Mouse (Mus musculus) lung, embryonic 16.5 days (tissue): ENCODE data around the gene Acot12. TPM values are rescaled to one million over a fixed set of nuclear protein-coding genes. Genes with fewer than 3 reads are reported as not detected.

Source experiments
- ATAC-seq: fragments of 200-750 bp; cut with Nextera tagmentation; 2 replicates; pipeline ENCODE4 v1.8.0; 2017; ENCODE audit warnings: low read depth, mild to moderate bottlenecking, moderate library complexity
- H3K27ac ChIP-seq: fragments of 300-500 bp; sonication (generic); 2 replicates; pipeline ENCODE4 v1.5.1; 2014; ENCODE audit warnings: mild to moderate bottlenecking, control low read depth, low read length
- H3K27me3 ChIP-seq: fragments of 300-500 bp; sonication (generic); 2 replicates; pipeline ENCODE4 v1.6.1; 2014; ENCODE audit warnings: low read depth, low read length, mixed read lengths; ENCODE audit not compliant: control insufficient read depth, insufficient read depth
- H3K36me3 ChIP-seq: fragments of 300-500 bp; sonication (generic); 2 replicates; pipeline ENCODE4 v1.6.1; 2014; ENCODE audit warnings: low read length; ENCODE audit not compliant: control insufficient read depth, insufficient read depth
- H3K4me1 ChIP-seq: fragments of 300-500 bp; sonication (generic); replicated peaks from 2 replicates; pipeline ENCODE4 v1.6.1; 2014; ENCODE audit warnings: low read length, mixed read lengths; ENCODE audit not compliant: control insufficient read depth, insufficient read depth
- H3K4me2 ChIP-seq: fragments of 300-500 bp; sonication (generic); 2 replicates; pipeline ENCODE4 v1.6.1; 2014; ENCODE audit warnings: low read depth, low read length, control low read depth
- H3K4me3 ChIP-seq: fragments of 300-500 bp; sonication (generic); 2 replicates; pipeline ENCODE4 v1.5.1; 2014; ENCODE audit warnings: mild to moderate bottlenecking, low read length, control low read depth
- H3K9ac ChIP-seq: fragments of 300-500 bp; sonication (generic); 2 replicates; pipeline ENCODE4 v1.6.1; 2014; ENCODE audit warnings: low read length, control low read depth
- H3K9me3 ChIP-seq: fragments of 300-500 bp; sonication (generic); 2 replicates; pipeline ENCODE4 v1.6.1; 2016; ENCODE audit warnings: low read length; ENCODE audit not compliant: control insufficient read depth
- WGBS: fragments of 180-500 bp; shearing (Covaris S2); extraction: QIAGEN DNeasy Blood & Tissue Kit; methylation state at CpG from one replicate; pipeline ENCODE4 v1.1.7; 2014; 5-methylcytosine and 5-hydroxymethylcytosine counted together
- polyA plus RNA-seq: library from polyadenylated mRNA; unstranded; fragments of >200 nt; fragmentation: Nextera tagmentation; extraction: Ambion mirVana; gene quantifications from 2 replicates; pipeline ENCODE4 v1.2.1, GENCODE M21; 2015

Acot12 gene
- polyA plus RNA-seq, 1 experiment from 2014 or later: not detected

DNA sequence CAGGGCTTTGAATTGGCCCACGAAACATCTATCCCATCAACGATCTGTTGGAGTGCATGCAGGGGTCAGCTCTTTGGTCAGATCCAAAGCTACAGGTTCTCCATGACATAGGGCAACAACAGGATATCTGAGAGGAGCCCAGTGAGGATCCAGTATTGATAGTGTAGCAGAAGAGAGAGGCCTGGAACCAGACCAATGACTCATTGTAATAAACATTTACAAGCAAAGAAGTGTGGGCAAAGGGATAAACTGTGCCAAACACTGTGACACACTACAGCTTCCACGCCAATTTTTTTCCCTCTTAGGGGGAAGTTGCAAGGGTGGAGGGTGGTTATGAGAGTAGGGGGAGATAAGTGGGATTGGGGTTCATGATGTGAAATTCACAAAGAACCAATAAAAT lies 17.1 kb upstream of the Acot12 start:
- H3K4me3 ChIP-seq: no peak overlapping the region
- no peak overlapping the region for H3K4me2 ChIP-seq
- no peaks in the 10 kb centered on the region for H3K9me3 ChIP-seq
- H3K27ac ChIP-seq: no peak overlapping the region
- WGBS: 66% methylated on average over 3 of the region's 3 CpGs
- no peak for ATAC-seq
- no peaks in the 10 kb centered on the region for H3K36me3 ChIP-seq
- H3K9ac ChIP-seq: no peak overlapping the region
- H3K27me3 ChIP-seq: no peaks in the 10 kb centered on the region
- H3K4me1 ChIP-seq: no peaks in the 10 kb centered on the region

DNA sequence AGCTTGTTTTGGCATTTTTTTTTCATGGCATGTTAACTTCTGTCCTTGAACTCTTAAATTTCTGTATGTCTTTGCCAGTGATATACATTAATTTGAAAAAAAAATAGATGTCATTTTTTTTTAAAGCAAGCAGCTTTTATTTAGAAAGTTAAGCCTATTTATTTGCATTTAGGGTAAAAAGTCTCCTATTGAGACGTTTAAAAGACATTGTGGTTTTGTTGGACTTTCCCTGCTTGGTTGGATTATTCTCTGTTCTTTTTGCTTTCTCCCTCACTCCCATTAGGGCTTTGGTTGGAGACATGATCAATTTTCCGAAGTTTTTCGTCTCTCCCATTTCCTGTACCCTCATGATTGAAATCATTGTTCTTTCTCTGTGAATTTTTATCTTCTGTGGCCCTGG lies 16.2 kb upstream of the Acot12 start:
- Histone ChIP-seq H3K9me3 (no peaks in the 10 kb centered on the region), H3K36me3 (no peaks in the 10 kb centered on the region), H3K4me1 (no peaks in the 10 kb centered on the region), H3K27ac (no peak overlapping the region), H3K4me3 (no peak overlapping the region), H3K4me2 (no peak overlapping the region), H3K27me3 (no peaks in the 10 kb centered on the region), H3K9ac (no peak overlapping the region)
- no peak for ATAC-seq
- WGBS: 56% methylated on average over 3 of the region's 3 CpGs

DNA sequence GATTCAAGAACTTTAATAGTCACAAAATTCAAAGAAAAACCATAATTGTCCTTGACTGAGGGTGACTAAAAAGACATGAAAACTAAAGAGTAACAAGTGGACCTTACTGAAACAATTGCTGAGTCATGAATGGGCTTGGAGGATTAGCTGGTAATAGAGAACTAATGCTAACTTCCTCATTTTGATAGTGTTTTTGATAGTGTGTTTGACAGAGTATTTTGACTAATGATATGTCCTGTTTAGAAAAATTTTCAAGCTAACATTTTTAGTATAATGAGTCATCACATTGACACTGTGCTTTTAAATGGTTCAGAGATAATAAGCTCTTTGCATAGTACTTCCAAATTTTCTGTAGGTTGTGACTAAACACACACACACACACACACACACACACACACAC lies 13.4 kb upstream of the Acot12 start:
- no peaks in the 10 kb centered on the region for H3K27me3 ChIP-seq
- H3K4me3 ChIP-seq: no peak overlapping the region
- no peaks in the 10 kb centered on the region for H3K36me3 ChIP-seq
- no peaks in the 10 kb centered on the region for H3K4me1 ChIP-seq
- H3K9ac ChIP-seq: no peak overlapping the region
- H3K4me2 ChIP-seq: no peak overlapping the region
- no peaks in the 10 kb centered on the region for H3K9me3 ChIP-seq
- no peak overlapping the region for H3K27ac ChIP-seq
- ATAC-seq: no peak

DNA sequence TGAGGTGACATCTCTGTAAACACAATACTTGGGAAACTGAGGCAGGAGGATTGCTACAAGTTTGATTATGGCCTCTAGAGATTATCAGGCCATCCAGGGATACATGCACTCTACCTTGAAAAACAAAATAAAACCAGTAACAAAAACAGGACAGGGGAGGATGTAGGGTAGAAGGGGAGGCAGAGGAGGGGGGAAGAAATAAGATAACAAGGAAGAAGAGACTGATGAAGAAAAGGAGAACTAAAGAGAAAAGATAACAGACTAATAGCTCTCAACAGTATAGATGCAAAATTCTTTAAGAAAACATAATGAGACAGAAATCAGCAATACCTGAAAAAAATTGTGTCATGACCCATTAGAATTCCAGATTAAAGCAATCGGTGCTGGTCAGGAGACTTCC lies 4.1 kb upstream of the Acot12 start:
- Histone ChIP-seq H3K27ac (no peak overlapping the region), H3K36me3 (no peaks in the 10 kb centered on the region), H3K4me2 (no peak overlapping the region), H3K9me3 (no peaks in the 10 kb centered on the region), H3K27me3 (peaks cover 7% of the 10 kb centered on the region; the same call in 1 of the 2 replicates), H3K4me3 (no peak overlapping the region), H3K4me1 (peaks cover 8% of the 10 kb centered on the region; the same call in 1 of the 2 replicates), H3K9ac (no peak overlapping the region)
- WGBS: 85% methylated on average over 1 of the region's 1 CpGs
- no peak for ATAC-seq

DNA sequence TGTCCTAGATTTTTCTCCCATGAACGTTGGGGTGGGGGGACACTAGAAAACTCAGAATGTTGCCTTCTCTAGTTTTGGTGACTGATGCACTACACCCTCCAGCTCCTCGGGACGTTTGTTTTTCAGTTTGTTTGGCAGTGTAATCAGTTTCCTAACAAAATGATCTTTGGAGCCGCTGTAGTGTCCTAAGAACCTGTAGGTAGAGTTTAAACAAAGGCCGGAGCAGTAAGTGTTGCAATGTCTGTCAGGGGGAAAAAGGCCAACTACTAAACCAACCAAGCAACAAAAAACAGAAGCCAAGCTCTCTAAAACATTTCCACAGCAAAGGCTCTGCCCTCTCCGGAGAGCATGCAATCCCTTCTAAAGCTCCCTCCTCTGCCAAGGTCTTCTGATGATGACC lies 461 bp upstream of the Acot12 start:
- Histone ChIP-seq H3K4me3 (peak overlapping the region; percentile 49), H3K36me3 (no peaks in the 10 kb centered on the region), H3K9ac (no peak overlapping the region), H3K9me3 (no peaks in the 10 kb centered on the region), H3K27ac (no peak overlapping the region), H3K4me2 (peak overlapping the region; percentile 86), H3K4me1 (peaks cover 8% of the 10 kb centered on the region; the same call in 1 of the 2 replicates), H3K27me3 (peaks cover 7% of the 10 kb centered on the region; the same call in 1 of the 2 replicates)
- ATAC-seq: no peak
- 48% methylated on average over 6 of the region's 6 CpGs for WGBS

DNA sequence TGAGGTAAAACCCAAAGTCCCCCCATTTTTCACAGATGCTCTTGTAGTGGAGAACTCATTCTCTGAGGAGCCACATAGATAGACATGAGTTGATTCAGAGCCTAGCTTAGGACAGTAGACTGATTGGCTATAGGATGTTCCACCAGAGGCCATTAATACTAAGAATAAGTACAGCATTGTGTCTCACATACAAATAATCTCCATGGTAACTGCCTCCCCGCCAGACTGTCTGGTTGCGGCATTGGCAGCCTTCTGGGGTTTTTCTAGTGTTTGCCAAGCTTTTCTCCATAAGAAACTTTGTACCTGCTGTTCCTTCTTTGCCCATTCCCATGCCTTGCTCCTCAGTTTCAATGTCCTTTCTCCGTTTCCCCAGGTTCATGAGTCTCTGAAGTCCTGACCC lies 1.9 kb downstream of the Acot12 start:
- Histone ChIP-seq H3K27ac (no peak overlapping the region), H3K9ac (no peak overlapping the region), H3K4me3 (no peak overlapping the region), H3K36me3 (no peaks in the 10 kb centered on the region), H3K4me1 (peaks cover 8% of the 10 kb centered on the region; the same call in 1 of the 2 replicates), H3K4me2 (no peak overlapping the region), H3K27me3 (peaks cover 7% of the 10 kb centered on the region; the same call in 1 of the 2 replicates), H3K9me3 (no peaks in the 10 kb centered on the region)
- 77% methylated on average over 3 of the region's 3 CpGs for WGBS
- no peak for ATAC-seq

DNA sequence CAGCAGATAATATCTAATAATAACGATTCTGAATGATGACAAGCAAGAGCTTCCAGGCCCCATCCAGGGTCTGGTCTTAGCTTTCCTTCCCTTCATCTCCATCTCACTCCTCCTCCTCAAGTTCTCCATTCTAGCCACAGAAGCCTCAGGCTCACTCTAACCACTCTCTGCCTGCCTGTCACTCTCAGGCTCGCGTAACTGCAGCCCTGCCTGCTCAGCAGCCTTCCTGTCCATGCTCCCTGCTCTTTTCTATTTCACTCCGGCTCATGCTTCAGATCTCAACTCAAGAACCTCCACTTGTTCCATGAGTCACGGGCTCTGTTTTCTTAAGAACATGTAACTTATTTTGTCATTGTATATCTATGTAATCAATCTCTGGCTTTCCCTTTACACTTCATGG lies 5.2 kb downstream of the Acot12 start:
- Histone ChIP-seq H3K9ac (no peak overlapping the region), H3K4me3 (no peak overlapping the region), H3K27ac (no peak overlapping the region), H3K27me3 (peaks cover under 1% of the 10 kb centered on the region; the same call in 1 of the 2 replicates), H3K9me3 (no peaks in the 10 kb centered on the region), H3K4me1 (peaks cover 5% of the 10 kb centered on the region; the same call in 1 of the 2 replicates), H3K36me3 (no peaks in the 10 kb centered on the region), H3K4me2 (no peak overlapping the region)
- WGBS: 69% methylated on average over 5 of the region's 5 CpGs
- no peak for ATAC-seq

DNA sequence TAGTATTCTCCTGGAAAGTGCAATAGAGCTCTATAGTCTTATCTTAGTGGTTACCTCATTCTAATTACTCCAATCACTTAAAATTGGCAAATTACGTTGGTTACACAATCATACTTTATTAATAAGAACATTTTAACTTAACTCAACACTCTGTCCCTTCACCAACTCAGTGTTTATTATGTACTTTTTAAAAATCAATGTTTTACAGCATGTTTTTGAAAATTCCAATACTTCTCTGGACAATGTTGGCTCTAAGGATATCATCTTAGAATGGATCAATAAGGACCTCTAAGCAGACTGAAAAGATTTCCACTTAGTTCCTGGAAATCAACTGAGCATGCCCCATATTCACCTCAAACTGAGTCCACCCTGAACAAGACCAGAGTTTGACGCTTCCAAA lies 7.1 kb downstream of the Acot12 start:
- 87% methylated on average over 2 of the region's 2 CpGs for WGBS
- Histone ChIP-seq H3K9me3 (no peaks in the 10 kb centered on the region), H3K36me3 (no peaks in the 10 kb centered on the region), H3K27ac (no peak overlapping the region), H3K9ac (no peak overlapping the region), H3K27me3 (no peaks in the 10 kb centered on the region), H3K4me3 (no peak overlapping the region), H3K4me1 (no peaks in the 10 kb centered on the region), H3K4me2 (no peak overlapping the region)
- ATAC-seq: no peak

DNA sequence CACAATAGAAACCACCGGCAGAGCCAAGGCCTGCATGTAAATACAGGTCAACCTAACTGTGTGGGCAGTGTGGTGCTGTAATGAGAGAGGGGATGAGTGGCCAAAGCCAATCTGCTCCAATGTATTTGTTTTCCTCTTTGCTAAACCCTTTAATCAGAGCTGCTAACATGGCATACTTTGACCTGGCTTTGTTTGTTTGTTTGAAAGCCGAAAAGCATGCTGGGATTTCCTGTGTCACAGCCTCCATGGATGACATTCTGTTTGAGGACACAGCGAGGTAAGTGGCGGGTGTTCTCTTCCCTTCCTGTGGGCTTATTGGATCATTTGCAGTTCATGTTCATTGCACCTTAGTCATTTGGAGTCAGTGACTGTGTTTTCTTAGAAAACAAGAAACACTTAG lies 8.7 kb downstream of the Acot12 start:
- H3K36me3 ChIP-seq: no peaks in the 10 kb centered on the region
- no peak for ATAC-seq
- H3K27me3 ChIP-seq: no peaks in the 10 kb centered on the region
- H3K9ac ChIP-seq: no peak overlapping the region
- 52% methylated on average over 4 of the region's 4 CpGs for WGBS
- H3K27ac ChIP-seq: no peak overlapping the region
- no peaks in the 10 kb centered on the region for H3K4me1 ChIP-seq
- H3K4me3 ChIP-seq: no peak overlapping the region
- no peak overlapping the region for H3K4me2 ChIP-seq
- H3K9me3 ChIP-seq: no peaks in the 10 kb centered on the region

DNA sequence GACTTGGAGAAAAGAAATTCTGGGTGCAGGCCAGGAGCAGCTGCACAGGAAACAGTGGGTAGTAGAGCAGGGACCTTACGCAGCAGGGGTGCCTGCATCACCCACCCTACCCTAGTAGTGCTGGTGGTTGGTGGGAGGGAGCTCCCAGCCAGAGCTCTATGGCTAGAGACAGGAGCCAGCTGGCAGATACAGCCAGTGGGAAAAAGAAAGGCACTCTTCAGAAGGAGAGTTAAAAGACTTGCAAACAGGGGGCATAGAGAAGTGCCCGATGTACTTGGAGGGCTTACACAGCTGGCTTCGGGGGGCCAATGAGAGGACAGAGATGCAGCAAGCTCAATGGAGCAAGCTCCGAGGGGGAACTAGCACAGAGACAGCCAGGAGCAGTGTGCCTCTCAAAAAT lies 12.4 kb downstream of the Acot12 start:
- H3K4me1 ChIP-seq: no peaks in the 10 kb centered on the region
- no peaks in the 10 kb centered on the region for H3K36me3 ChIP-seq
- no peaks in the 10 kb centered on the region for H3K27me3 ChIP-seq
- H3K9ac ChIP-seq: no peak overlapping the region
- H3K9me3 ChIP-seq: no peaks in the 10 kb centered on the region
- no peak for ATAC-seq
- no peak overlapping the region for H3K27ac ChIP-seq
- H3K4me2 ChIP-seq: no peak overlapping the region
- WGBS: 43% methylated on average over 4 of the region's 4 CpGs
- no peak overlapping the region for H3K4me3 ChIP-seq
